Mouse (Mus musculus) embryonic fibroblast, embryonic 13.5 days (primary cell): ENCODE measurements around the gene Xylb. TPM values are rescaled to one million over a fixed set of nuclear protein-coding genes. Genes with fewer than 3 reads are reported as not detected.

Experiments used
- H3K27ac ChIP-seq: 2 replicates; pipeline ENCODE4 v1.5.1; 2012; ENCODE audit warnings: low read length, control low read depth, inconsistent platforms; ENCODE audit not compliant: insufficient read depth
- H3K4me1 ChIP-seq: 2 replicates; pipeline ENCODE4 v1.6.1; 2011; ENCODE audit warnings: low read length; ENCODE audit not compliant: control insufficient read depth, insufficient read depth
- H3K4me3 ChIP-seq: 2 replicates; pipeline ENCODE4 v1.5.1; 2011; ENCODE audit warnings: mild to moderate bottlenecking, control low read depth, low read length; ENCODE audit not compliant: insufficient read depth
- CTCF ChIP-seq: IDR thresholded peaks from 2 replicates; pipeline ENCODE4 v1.5.1; 2011; ENCODE audit warnings: mild to moderate bottlenecking, control low read depth, low read length, moderate library complexity, borderline replicate concordance; ENCODE audit not compliant: insufficient read depth
- POLR2A ChIP-seq: IDR thresholded peaks from 2 replicates; pipeline ENCODE4 v1.6.1; 2011; ENCODE audit warnings: low read depth, mild to moderate bottlenecking, control low read depth, low read length, moderate library complexity
- polyA plus RNA-seq: library from polyadenylated mRNA; stranded (reverse); fragments of >200 nt; gene quantifications from 2 replicates; pipeline ENCODE4 v1.2.4, GENCODE M21; 2011; ENCODE audit warnings: low read depth; ENCODE audit not compliant: missing spikeins, insufficient read length

The Xylb gene
- polyA plus RNA-seq, 1 experiment = 4.1 TPM

DNA sequence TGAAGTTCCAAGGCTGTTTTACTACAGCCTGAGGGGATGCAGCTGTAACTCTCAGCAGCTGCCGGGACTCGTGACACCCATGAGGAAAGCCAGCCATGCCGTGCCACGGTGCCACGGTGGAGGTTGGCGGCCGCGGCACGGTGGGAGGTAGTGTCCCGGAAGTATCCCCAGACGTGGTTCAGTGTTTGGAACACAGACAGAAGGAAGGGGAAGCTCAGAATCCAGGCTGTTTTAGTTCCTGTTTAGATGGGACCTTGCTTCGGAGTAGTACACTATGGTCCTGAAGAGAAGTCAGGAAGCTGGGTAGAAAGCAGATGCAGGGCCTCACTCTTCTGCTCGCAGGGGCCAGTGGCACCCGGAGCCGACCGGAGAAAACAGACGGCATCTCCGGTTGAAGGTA is 60.8 kb downstream of the Xylb start:
- H3K27ac ChIP-seq = no peak overlapping the region
- TF ChIP-seq CTCF (no peak), POLR2A (no peak)
- no peak overlapping the region for H3K4me3 ChIP-seq
- H3K4me1 ChIP-seq = no peaks in the 10 kb centered on the region

DNA sequence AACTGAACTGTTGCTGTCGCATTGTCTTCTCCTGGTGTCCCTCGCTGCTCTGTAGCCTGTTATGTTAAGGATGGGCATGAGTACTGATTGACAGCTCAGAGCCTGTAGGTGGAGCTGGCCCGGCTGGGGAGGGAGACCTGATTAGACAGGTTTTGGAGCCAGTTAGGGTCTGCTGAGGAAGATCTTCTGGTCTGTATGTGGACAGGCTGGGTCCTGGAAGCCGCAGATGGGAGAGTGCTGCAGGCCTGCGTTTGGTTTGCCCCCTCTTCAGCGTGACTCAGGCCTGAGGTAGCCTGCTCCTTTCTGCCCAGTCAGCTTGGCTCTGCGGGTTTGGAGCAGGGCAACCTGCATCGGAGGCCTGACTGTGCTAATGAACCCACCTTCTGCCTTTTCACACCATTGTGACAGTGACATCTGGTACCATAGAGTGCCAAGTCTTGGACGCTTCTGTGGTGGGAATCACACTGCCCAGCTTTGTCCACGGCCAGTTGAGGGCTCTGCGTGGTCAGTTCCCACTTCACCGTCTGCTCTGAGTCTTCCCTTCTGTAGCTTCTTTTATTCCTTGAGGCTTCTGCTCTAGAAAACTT is 62.8 kb downstream of the Xylb start:
- Histone ChIP-seq H3K4me1 (peaks cover 3% of the 10 kb centered on the region; the same call in 1 of the 2 replicates), H3K27ac (no peak overlapping the region), H3K4me3 (no peak overlapping the region)
- TF ChIP-seq POLR2A = no peak
- TF ChIP-seq CTCF = no peak

DNA sequence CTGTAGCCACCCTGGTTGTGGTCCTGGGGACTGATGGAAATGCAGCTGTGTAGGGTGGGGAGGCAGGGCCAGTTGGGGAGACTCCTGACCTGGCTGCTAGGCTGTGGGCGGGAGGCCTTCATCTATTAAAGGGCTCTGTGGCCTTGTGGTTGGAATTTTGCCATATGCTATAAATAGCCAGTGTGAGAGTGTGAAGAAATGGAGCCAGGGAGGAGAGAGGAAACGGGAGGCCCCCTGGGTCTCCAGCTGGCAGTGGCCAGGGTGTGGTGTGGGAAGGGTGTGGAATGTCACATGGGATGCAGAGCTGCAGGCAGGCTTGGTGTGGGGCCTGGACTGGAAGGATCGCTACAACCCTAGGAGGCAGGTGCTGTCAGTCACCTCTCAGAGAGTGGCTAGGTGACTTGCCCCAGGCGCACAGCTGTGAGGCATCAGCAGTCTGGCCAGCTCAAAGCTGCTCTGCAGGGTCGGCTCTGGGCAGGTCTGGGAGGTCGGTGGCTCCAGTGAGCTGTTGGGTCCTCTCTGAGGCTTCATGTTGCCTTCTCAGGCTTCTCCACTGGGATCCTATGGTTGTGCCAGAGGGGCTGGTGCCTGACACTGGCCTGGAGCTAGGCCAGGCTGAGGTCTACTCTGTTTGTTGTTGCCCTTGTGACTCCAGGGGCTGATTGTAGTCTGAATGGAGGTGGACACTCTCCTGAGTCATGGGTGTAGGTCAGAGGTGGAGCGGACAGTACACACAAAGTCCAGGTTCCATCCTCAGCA is 68.2 kb downstream of the Xylb start:
- Histone ChIP-seq H3K27ac (no peak overlapping the region), H3K4me1 (peaks cover 10% of the 10 kb centered on the region; the same call in 1 of the 2 replicates)

DNA sequence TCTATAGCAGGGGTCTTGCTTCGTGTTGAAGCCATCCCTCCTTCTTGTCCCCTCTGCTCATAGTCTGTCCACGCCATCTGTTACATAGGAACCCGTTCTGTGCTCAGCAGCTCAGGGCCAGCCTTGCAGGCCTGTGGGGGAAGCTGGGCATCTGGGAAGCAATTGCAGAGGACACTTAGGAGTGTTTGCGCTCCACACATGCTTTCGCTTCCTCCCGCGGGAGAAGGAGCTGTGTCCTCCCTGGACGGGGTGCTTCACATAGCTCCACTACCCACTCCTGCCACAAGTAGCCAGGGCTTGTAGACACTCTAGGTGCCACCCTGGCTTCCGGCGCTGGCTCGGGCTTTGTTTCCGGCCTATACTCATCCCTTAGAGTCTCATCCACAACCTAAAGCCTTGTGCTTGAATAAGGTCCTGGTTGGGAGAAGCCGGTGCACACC is 68.8 kb downstream of the Xylb start:
- no peak overlapping the region for H3K27ac ChIP-seq

More for the DNA sequence above, 68.2 kb downstream of the Xylb start:
- TF ChIP-seq CTCF (no peak), POLR2A (no peak)
- H3K4me3 ChIP-seq = no peak overlapping the region

DNA sequence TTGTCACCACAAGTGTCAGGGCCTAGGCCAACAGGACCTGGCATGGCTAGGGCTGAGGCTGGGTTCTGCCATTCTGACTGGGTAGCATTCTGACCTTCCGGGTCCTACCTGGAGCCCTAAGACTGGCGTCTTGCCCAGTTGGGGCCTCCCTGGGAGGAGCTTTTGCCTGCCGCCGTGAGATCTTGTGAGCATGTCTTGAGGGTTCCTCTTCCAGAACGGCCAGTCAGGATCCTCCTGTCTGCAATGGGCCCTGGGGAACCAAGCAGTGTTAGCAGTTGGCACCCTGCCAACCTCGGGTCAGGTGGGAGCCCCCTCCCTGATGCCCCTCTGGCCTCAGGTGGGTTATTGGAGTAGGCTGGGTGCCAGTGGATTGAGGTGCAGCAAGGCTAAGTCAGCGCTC is 69.3 kb downstream of the Xylb start:
- Histone ChIP-seq H3K4me1 (peaks cover 10% of the 10 kb centered on the region; the same call in 1 of the 2 replicates), H3K27ac (no peak overlapping the region), H3K4me3 (no peak overlapping the region)
- TF ChIP-seq POLR2A (no peak), CTCF (no peak)

More for the DNA sequence above, 68.8 kb downstream of the Xylb start:
- Histone ChIP-seq H3K4me1 (peaks cover 10% of the 10 kb centered on the region; the same call in 1 of the 2 replicates), H3K4me3 (no peak overlapping the region)
- no peak for TF ChIP-seq CTCF
- TF ChIP-seq POLR2A = no peak

DNA sequence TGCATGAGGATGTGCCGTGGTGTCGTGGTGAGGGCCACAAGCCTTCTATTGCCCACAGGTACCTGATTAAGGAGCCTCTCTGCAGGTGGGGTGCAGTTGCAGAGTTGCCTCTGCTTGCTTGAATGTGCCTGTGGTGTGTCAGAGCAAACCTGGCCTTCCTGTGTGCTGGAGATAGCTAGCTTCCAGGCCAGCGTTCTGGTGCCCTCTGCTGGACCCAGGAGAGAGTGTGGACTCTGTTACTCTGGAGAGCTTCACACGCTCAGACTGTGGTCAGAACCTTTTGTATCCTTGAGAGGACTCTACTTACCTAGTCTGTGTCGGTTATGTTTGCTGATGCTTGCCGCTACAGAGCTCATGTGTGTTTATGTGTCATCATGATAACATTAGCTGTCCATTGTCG is 73.1 kb downstream of the Xylb start:
- H3K4me3 ChIP-seq = no peak overlapping the region
- TF ChIP-seq POLR2A (no peak), CTCF (peak; percentile 98)
- peaks cover 4% of the 10 kb centered on the region; the same call in 1 of the 2 replicates for H3K4me1 ChIP-seq
- H3K27ac ChIP-seq = no peak overlapping the region

DNA sequence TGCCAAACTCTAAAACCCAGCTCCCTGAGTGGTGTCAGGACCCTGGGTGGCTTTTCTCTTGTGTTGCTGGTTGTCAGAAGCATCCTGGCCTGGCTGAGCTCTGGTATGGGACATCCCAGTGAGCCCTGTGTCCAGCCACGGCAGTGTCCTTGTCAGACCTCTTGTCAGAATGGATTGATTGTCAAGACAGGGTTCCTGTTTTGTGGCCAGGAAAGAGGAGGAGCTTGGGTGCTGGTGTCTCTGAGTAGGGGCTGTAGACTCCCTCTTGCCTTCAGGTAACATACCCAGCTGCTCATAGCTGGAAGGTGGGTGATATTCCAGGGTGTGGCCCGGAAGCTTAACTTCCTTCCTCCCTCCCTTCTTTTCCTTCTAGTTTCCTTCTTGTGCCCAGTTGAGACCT is 78.7 kb downstream of the Xylb start:
- no peak overlapping the region for H3K4me3 ChIP-seq
- H3K27ac ChIP-seq = no peak overlapping the region
- TF ChIP-seq CTCF (no peak), POLR2A (no peak)
- no peaks in the 10 kb centered on the region for H3K4me1 ChIP-seq

DNA sequence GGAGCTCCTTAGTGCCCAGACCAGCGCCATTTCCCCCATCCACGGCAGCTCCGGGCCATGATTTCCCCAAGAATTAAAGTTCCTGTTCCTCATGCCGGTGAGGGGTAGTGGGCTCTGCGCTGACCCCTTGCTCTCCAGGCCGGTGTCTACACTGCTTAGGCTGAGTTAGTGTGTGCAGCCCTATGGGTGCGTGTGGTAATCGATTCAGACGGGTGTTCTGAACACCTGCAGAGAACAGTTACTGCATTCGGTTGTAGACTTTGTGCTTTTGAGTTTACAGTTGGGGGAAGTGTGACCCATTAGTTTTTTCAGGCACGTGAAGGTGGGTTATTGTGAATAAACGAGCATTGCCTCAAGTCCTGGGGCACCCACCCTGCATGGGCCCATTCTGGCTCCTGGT is 80.9 kb downstream of the Xylb start:
- no peaks in the 10 kb centered on the region for H3K4me1 ChIP-seq
- no peak overlapping the region for H3K27ac ChIP-seq
- TF ChIP-seq CTCF (no peak), POLR2A (no peak)
- H3K4me3 ChIP-seq = no peak overlapping the region

DNA sequence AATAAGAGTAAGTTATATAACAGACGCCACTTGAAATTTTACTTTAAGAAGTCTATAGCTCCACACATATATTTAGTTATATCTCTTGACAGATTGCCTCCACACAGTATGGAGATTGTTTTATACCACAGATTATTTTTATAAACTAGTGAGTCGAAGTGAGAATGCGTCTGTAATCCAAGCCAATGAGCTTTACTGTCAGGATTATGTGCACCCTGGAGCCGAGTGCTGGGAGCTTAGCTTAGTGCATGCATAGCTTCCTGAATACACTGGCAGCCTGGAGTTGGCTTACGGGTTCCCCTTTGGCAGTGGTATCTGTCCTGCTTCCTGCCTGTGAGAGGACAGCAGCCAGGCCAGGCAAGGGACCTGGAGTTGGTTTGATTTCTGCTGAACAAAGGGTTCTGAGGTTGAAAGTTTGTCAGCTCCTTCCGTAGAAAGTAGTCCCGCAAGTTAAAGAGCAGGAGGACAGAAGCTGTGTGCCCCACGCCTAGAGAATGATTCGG is 81.4 kb downstream of the Xylb start:
- TF ChIP-seq CTCF = no peak
- TF ChIP-seq POLR2A = no peak
- Histone ChIP-seq H3K27ac (no peak overlapping the region), H3K4me3 (no peak overlapping the region), H3K4me1 (no peaks in the 10 kb centered on the region)

Other genes starting within 250 kb of the Xylb start
- gene Acaa1b, start 200.3 kb upstream of the Xylb start, polyA plus RNA-seq = 0.98 and 1.0 TPM in 2 replicates
- not detected in 2 replicates for gene Gm47289, start 198.2 kb upstream of the Xylb start, polyA plus RNA-seq
- gene Slc22a13, start 148.3 kb upstream of the Xylb start, polyA plus RNA-seq = not detected in 2 replicates
- gene Oxsr1, start 35.0 kb upstream of the Xylb start, polyA plus RNA-seq = 53.8 and 56.0 TPM in 2 replicates
- 41.4 and 42.4 TPM in 2 replicates for gene Acaa1a, start 17.7 kb upstream of the Xylb start, polyA plus RNA-seq
- 25.8 and 27.7 TPM in 2 replicates for gene Myd88, start 16.0 kb upstream of the Xylb start, polyA plus RNA-seq
- not detected in 2 replicates for gene Slc22a14, start 8.2 kb downstream of the Xylb start, polyA plus RNA-seq
- 0.90 and 1.2 TPM in 2 replicates for gene Acvr2b, start 44.7 kb downstream of the Xylb start, polyA plus RNA-seq
- 7.9 and 8.3 TPM in 2 replicates for gene Exog, start 87.6 kb downstream of the Xylb start, polyA plus RNA-seq
- gene Scn5a, start 221.6 kb downstream of the Xylb start, polyA plus RNA-seq = not detected in 2 replicates